ENCODE assay signal across 12 mouse cellular contexts in the genomic region with DNA sequence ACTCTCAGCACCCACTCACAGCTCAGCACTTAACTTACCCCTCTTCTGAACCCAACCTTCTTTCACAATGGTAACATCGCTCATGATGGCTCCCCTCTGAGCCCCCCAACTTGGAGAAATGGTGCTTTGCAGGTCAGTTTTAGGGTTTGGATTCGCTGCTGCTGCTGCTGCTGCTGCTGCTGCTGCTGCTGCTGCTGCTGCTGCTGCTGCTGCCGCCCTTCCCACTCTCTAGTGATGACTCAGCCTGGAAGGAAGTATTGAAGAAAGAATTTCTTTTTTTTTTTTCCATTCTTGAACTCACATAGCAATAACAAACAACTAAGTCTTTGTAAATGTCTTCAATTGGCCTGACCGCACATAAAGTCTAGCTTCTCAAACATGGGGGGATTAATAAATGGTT. TPM values are rescaled to one million over a fixed set of nuclear protein-coding genes. Genes with fewer than 3 reads are reported as not detected.
A peak's percentile ranks its signal among the peaks of the same experiment; 100 is the strongest.
DNase-seq lines count a peak whose midpoint lies in the region; ATAC-seq lines count a peak whose summit lies in the region.
"Had no signal": no experiment of that assay in that cellular context is flagged by ENCODE, and none has a peak within 500 bp of the region (broad histone marks: within the 10 kb centered on the region; RNA-seq: fewer than 3 reads in every experiment).

No protein-coding gene starts in this region.

- no peaks in the 10 kb centered on the region for H3K4me1 ChIP-seq in midbrain, embryonic 11.5 days (ENCODE audit: control insufficient read depth, insufficient read depth, low read length)
- peaks cover 9% of the 10 kb centered on the region; the same call in 1 of the 2 replicates for H3K4me1 ChIP-seq in midbrain, embryonic 13.5 days (replicated peaks)
- H3K4me1 ChIP-seq: embryonic facial prominence, embryonic 12.5 days; liver, embryonic 15.5 days had no signal

- 0 out of 2 replicates have a peak overlapping the region, but pooled peaks have one; percentile 9 for H3K9ac ChIP-seq in midbrain, embryonic 11.5 days (ENCODE audit: low read length)
- no peak overlapping the region for H3K9ac ChIP-seq in midbrain, embryonic 13.5 days (replicated peaks)
- H3K9ac ChIP-seq: embryonic facial prominence, embryonic 12.5 days; liver, embryonic 15.5 days had no signal

- 69% methylated on average over 4 of the region's 4 CpGs for WGBS in midbrain, embryonic 11.5 days
- 56% methylated on average over 4 of the region's 4 CpGs for WGBS in midbrain, embryonic 13.5 days

- H3K9me3 ChIP-seq in midbrain, embryonic 11.5 days (ENCODE audit: control insufficient read depth, low read length): no peaks in the 10 kb centered on the region
- H3K9me3 ChIP-seq in midbrain, embryonic 13.5 days: no peaks in the 10 kb centered on the region
- H3K9me3 ChIP-seq: embryonic facial prominence, embryonic 12.5 days; G1E; liver, embryonic 15.5 days had no signal

- intact Hi-C loops in gastrocnemius, postnatal 14 days (cut with DNase I; ENCODE audit: low total_unique reads): no loop called here
- intact Hi-C loops in gastrocnemius, postnatal 36 days (cut with DNase I): no loop called here

- no peak overlapping the region for H3K4me2 ChIP-seq in midbrain, embryonic 11.5 days
- H3K4me2 ChIP-seq in midbrain, embryonic 13.5 days (replicated peaks): no peak overlapping the region
- H3K4me2 ChIP-seq: embryonic facial prominence, embryonic 12.5 days; liver, embryonic 15.5 days had no signal

- no peaks in the 10 kb centered on the region for H3K27me3 ChIP-seq in midbrain, embryonic 11.5 days (ENCODE audit: control insufficient read depth, insufficient read depth, low read length)
- no peaks in the 10 kb centered on the region for H3K27me3 ChIP-seq in midbrain, embryonic 13.5 days
- H3K27me3 ChIP-seq: embryonic facial prominence, embryonic 12.5 days; liver, embryonic 15.5 days had no signal

- peak; percentile 17 for DNase-seq in gastrocnemius, postnatal 14 days
- DNase-seq in gastrocnemius, postnatal 4 days (ENCODE audit: low spot score in 2 of 2): no peak
- no peak for DNase-seq in midbrain, embryonic 11.5 days (ENCODE audit: low spot score, missing footprints)
- peak; percentile 49 for DNase-seq in brain, adult 2 months (ENCODE audit: low read depth, low spot score)
- DNase-seq in layer of hippocampus, postnatal 14 days (ENCODE audit: low spot score in 2 of 2): no peak
- DNase-seq in gastrocnemius, postnatal 36 days: no peak

- ATAC-seq in midbrain, embryonic 11.5 days (ENCODE audit: low FRiP score): no peak
- ATAC-seq in midbrain, embryonic 13.5 days: no peak
- 0 out of 2 replicates have a peak, but pooled peaks have one; percentile 20 for ATAC-seq in megakaryocyte progenitor cell, adult 5-6 weeks (replicated peaks; ENCODE audit: poor library complexity)

- H3K36me3 ChIP-seq in midbrain, embryonic 11.5 days (ENCODE audit: control insufficient read depth, insufficient read depth, low read length): no peaks in the 10 kb centered on the region
- no peaks in the 10 kb centered on the region; the same call in 1 of the 2 replicates for H3K36me3 ChIP-seq in midbrain, embryonic 13.5 days
- H3K36me3 ChIP-seq: G1E; liver, embryonic 15.5 days had no signal

- H3K27ac ChIP-seq in midbrain, embryonic 11.5 days (ENCODE audit: low read depth, low read length): no peak overlapping the region
- no peak overlapping the region for H3K27ac ChIP-seq in midbrain, embryonic 13.5 days
- H3K27ac ChIP-seq: embryonic facial prominence, embryonic 12.5 days; left cerebral cortex, adult 2 months; liver, embryonic 15.5 days had no signal

- H3K4me3 ChIP-seq in midbrain, embryonic 11.5 days (ENCODE audit: low read depth, low read length): no peak overlapping the region
- no peak overlapping the region for H3K4me3 ChIP-seq in midbrain, embryonic 13.5 days (replicated peaks)
- H3K4me3 ChIP-seq: embryonic facial prominence, embryonic 12.5 days; left cerebral cortex, adult 2 months; liver, embryonic 15.5 days had no signal

RNA-seq across cellular contexts. Expression of a gene that starts 9.4 kb away (rescaled TPM):
- total RNA-seq in gastrocnemius, postnatal 14 days (2021): 10 to 100 TPM; 14.6 to 15.5 TPM
- 10 to 100 TPM; 28.9 to 36.5 TPM for total RNA-seq in gastrocnemius, postnatal 4 days (2021)
- polyA plus RNA-seq in midbrain, embryonic 11.5 days (2014; fragmentation: Nextera tagmentation; extraction: Ambion mirVana): 27.9 and 30.6 TPM in 2 replicates
- polyA plus RNA-seq in midbrain, embryonic 13.5 days (2015; fragmentation: Nextera tagmentation; extraction: Ambion mirVana): 25.7 and 26.3 TPM in 2 replicates
- 35.5 and 39.3 TPM in 2 replicates for total RNA-seq in megakaryocyte progenitor cell, adult 5-6 weeks (2015)
- 48.1 and 49.0 TPM in 2 replicates for total RNA-seq in megakaryocyte progenitor cell, adult 5-6 weeks (2017)
- 100 to 1,000 TPM; 287 to 289 TPM for total RNA-seq in layer of hippocampus, postnatal 14 days (2021)
- 10 to 100 TPM in 1 of 2 experiments, 1 to 10 TPM in 1; 9.5 to 10.5 TPM for total RNA-seq in gastrocnemius, postnatal 36 days (2021)
- polyA plus RNA-seq: G1E had no signal

Comparison
In these comparisons a context has a peak if more than half of its experiments do, and no peak if none do; other contexts are left out.
1. DNase-seq: peak in gastrocnemius, postnatal 14 days (single experiment) and brain, adult 2 months (single experiment); none in gastrocnemius, postnatal 4 days (0 of 2), midbrain, embryonic 11.5 days (single experiment), layer of hippocampus, postnatal 14 days (0 of 2) and gastrocnemius, postnatal 36 days (0 of 2).
2. RNA of a gene that starts 9.4 kb away (total RNA-seq): 287 to 289 TPM in layer of hippocampus, postnatal 14 days; 35.5 to 49.0 TPM in megakaryocyte progenitor cell, adult 5-6 weeks, 28.9 to 36.5 TPM in gastrocnemius, postnatal 4 days, 14.6 to 15.5 TPM in gastrocnemius, postnatal 14 days and 9.5 to 10.5 TPM in gastrocnemius, postnatal 36 days; every median in the first group is over 4 times any median in the second.